Mouse (Mus musculus) neural tube, embryonic 14.5 days (tissue): ENCODE data around the gene Acot13. TPM values are rescaled to one million over a fixed set of nuclear protein-coding genes. Genes with fewer than 3 reads are reported as not detected.

Experiments used
- ATAC-seq: fragments of 200-750 bp; cut with Nextera tagmentation; 2 replicates; pipeline ENCODE4 v1.8.0; 2017; ENCODE audit warnings: low read depth, mild to moderate bottlenecking, moderate TSS enrichment, moderate library complexity
- H3K27ac ChIP-seq: fragments of 300-500 bp; sonication (generic); 2 replicates; pipeline ENCODE4 v1.5.1; 2014; ENCODE audit warnings: low read depth, mild to moderate bottlenecking, control low read depth, low read length, moderate library complexity, mixed read lengths
- H3K27me3 ChIP-seq: fragments of 300-500 bp; sonication (generic); 2 replicates; pipeline ENCODE4 v1.6.1; 2014; ENCODE audit warnings: low read length; ENCODE audit not compliant: control insufficient read depth, insufficient read depth
- H3K36me3 ChIP-seq: fragments of 300-500 bp; sonication (generic); 2 replicates; pipeline ENCODE4 v1.6.1; 2014; ENCODE audit warnings: low read length, mixed read lengths; ENCODE audit not compliant: control insufficient read depth, insufficient read depth
- H3K4me1 ChIP-seq: fragments of 300-500 bp; sonication (generic); 2 replicates; pipeline ENCODE4 v1.6.1; 2014; ENCODE audit warnings: low read length; ENCODE audit not compliant: control insufficient read depth, insufficient read depth
- H3K4me2 ChIP-seq: fragments of 300-500 bp; sonication (generic); 2 replicates; pipeline ENCODE4 v1.6.1; 2014; ENCODE audit warnings: mild to moderate bottlenecking, low read depth, low read length, control low read depth
- H3K4me3 ChIP-seq: fragments of 300-500 bp; sonication (generic); 2 replicates; pipeline ENCODE4 v1.5.1; 2014; ENCODE audit warnings: low read depth, low read length, control low read depth, mixed read lengths
- H3K9ac ChIP-seq: fragments of 300-500 bp; sonication (generic); replicated peaks from 2 replicates; pipeline ENCODE4 v1.6.1; 2014; ENCODE audit warnings: low read depth, mild to moderate bottlenecking, control low read depth, low read length, mixed read lengths
- H3K9me3 ChIP-seq: fragments of 300-500 bp; sonication (generic); 2 replicates; pipeline ENCODE4 v1.6.1; 2016; ENCODE audit warnings: low read length; ENCODE audit not compliant: control insufficient read depth
- WGBS: fragments of 180-500 bp; shearing (Covaris S2); extraction: QIAGEN DNeasy Blood & Tissue Kit; methylation state at CpG from one replicate; pipeline ENCODE4 v1.1.7; 2014; 5-methylcytosine and 5-hydroxymethylcytosine counted together
- polyA plus RNA-seq: library from polyadenylated mRNA; unstranded; fragments of >200 nt; fragmentation: Nextera tagmentation; extraction: Ambion mirVana; gene quantifications from 2 replicates; pipeline ENCODE4 v1.2.1, GENCODE M21; 2014

Acot13 gene
- polyA plus RNA-seq, 1 experiment from 2014 or later: 51.2 TPM

- ATAC-seq: peak; percentile 80
- Histone ChIP-seq H3K9me3 (no peaks in the 10 kb centered on the region), H3K36me3 (peaks cover 28% of the 10 kb centered on the region), H3K4me1 (no peaks in the 10 kb centered on the region), H3K9ac (no peak overlapping the region), H3K27me3 (no peaks in the 10 kb centered on the region), H3K4me2 (no peak overlapping the region), H3K27ac (no peak overlapping the region), H3K4me3 (no peak overlapping the region)
- 76% methylated on average over 4 of the region's 4 CpGs for WGBS
These were observed 14.9 kb downstream of the Acot13 start for GRCm38 (mm10) chr13:24816125-24817092.

- Histone ChIP-seq H3K9ac (no peak overlapping the region), H3K36me3 (peaks cover 41% of the 10 kb centered on the region), H3K4me1 (no peaks in the 10 kb centered on the region), H3K9me3 (no peaks in the 10 kb centered on the region), H3K4me2 (no peak overlapping the region), H3K4me3 (no peak overlapping the region), H3K27ac (no peak overlapping the region), H3K27me3 (no peaks in the 10 kb centered on the region)
- 86% methylated on average over 1 of the region's 1 CpGs for WGBS
- ATAC-seq: no peak
These were observed 16.7 kb downstream of the Acot13 start for GRCm38 (mm10) chr13:24814616-24815015.

GRCm38 (mm10) chr13:24812521-24812920 is 18.8 kb downstream of the Acot13 start:
- Histone ChIP-seq H3K36me3 (peaks cover 51% of the 10 kb centered on the region), H3K4me3 (no peak overlapping the region), H3K27ac (no peak overlapping the region), H3K27me3 (no peaks in the 10 kb centered on the region), H3K9me3 (no peaks in the 10 kb centered on the region), H3K4me1 (no peaks in the 10 kb centered on the region), H3K4me2 (no peak overlapping the region), H3K9ac (no peak overlapping the region)
- WGBS: 96% methylated on average over 2 of the region's 2 CpGs
- no peak for ATAC-seq

- Histone ChIP-seq H3K4me2 (no peak overlapping the region), H3K27me3 (no peaks in the 10 kb centered on the region), H3K27ac (no peak overlapping the region), H3K4me3 (no peak overlapping the region), H3K9ac (no peak overlapping the region), H3K4me1 (peaks cover 24% of the 10 kb centered on the region), H3K36me3 (peaks cover 30% of the 10 kb centered on the region), H3K9me3 (no peaks in the 10 kb centered on the region)
- ATAC-seq: no peak
These were observed 25.3 kb downstream of the Acot13 start for GRCm38 (mm10) chr13:24806079-24806478.

- Histone ChIP-seq H3K27ac (no peak overlapping the region), H3K9ac (no peak overlapping the region), H3K36me3 (peaks cover 11% of the 10 kb centered on the region; the same call in 1 of the 2 replicates), H3K9me3 (no peaks in the 10 kb centered on the region), H3K4me2 (peak overlapping the region; percentile 81), H3K27me3 (no peaks in the 10 kb centered on the region), H3K4me1 (peaks cover 24% of the 10 kb centered on the region), H3K4me3 (peak overlapping the region; percentile 64)
- 25% methylated on average over 2 of the region's 2 CpGs for WGBS
- ATAC-seq: no peak
These were observed 28.1 kb downstream of the Acot13 start for GRCm38 (mm10) chr13:24803196-24803595.

- ATAC-seq: no peak
- Histone ChIP-seq H3K27ac (no peak overlapping the region), H3K4me2 (peak overlapping the region; percentile 81), H3K9ac (peak overlapping the region; percentile 85), H3K4me3 (peak overlapping the region; percentile 64), H3K36me3 (peaks cover 6% of the 10 kb centered on the region; the same call in 1 of the 2 replicates), H3K27me3 (no peaks in the 10 kb centered on the region), H3K9me3 (no peaks in the 10 kb centered on the region), H3K4me1 (peaks cover 24% of the 10 kb centered on the region)
- WGBS: under 1% methylated on average over 26 of the region's 26 CpGs
These were observed 29.1 kb downstream of the Acot13 start for GRCm38 (mm10) chr13:24802131-24802691.

- Histone ChIP-seq H3K36me3 (peaks cover 3% of the 10 kb centered on the region; the same call in 1 of the 2 replicates), H3K4me1 (peaks cover 24% of the 10 kb centered on the region), H3K27ac (peak within 1 kb of the TSS; percentile 98), H3K4me3 (peak within 1 kb of the TSS; percentile 64), H3K9me3 (no peaks in the 10 kb centered on the region), H3K27me3 (no peaks in the 10 kb centered on the region), H3K4me2 (peak within 1 kb of the TSS; percentile 93), H3K9ac (peak within 1 kb of the TSS; percentile 85)
- ATAC-seq: peak; percentile 62
- WGBS: 1% methylated on average over 46 of the region's 74 CpGs
These were observed 29.9 kb downstream of the Acot13 start, which contains the start of gene BC005537 for GRCm38 (mm10) chr13:24801308-24801921. BC005537 (plus strand) TSS chr13:24801657.

GRCm38 (mm10) chr13:24800674-24801307 is 30.5 kb downstream of the Acot13 start:
- peak overlapping the region; percentile 98 for H3K27ac ChIP-seq
- peak; percentile 97 for ATAC-seq
- peaks cover 24% of the 10 kb centered on the region for H3K4me1 ChIP-seq
- WGBS: under 1% methylated on average over 42 of the region's 42 CpGs
- H3K4me3 ChIP-seq: peak overlapping the region; percentile 64
- no peaks in the 10 kb centered on the region for H3K27me3 ChIP-seq
- H3K9me3 ChIP-seq: no peaks in the 10 kb centered on the region
- peak overlapping the region; percentile 85 for H3K9ac ChIP-seq
- no peaks in the 10 kb centered on the region; the same call in 1 of the 2 replicates for H3K36me3 ChIP-seq
- peak overlapping the region; percentile 93 for H3K4me2 ChIP-seq
